Mouse (Mus musculus) heart, embryonic 14.5 days (tissue): ENCODE results near the gene Cyb5r4. TPM values are rescaled to one million over a fixed set of nuclear protein-coding genes. Genes with fewer than 3 reads are reported as not detected.
"Not testable (repeated sequence)": the region's sequence is repeated elsewhere in the genome, so short reads cannot be mapped to it uniquely, and the experiment has no call there.

ENCODE experiments used
- ATAC-seq: fragments of 200-750 bp; cut with Nextera tagmentation; 2 replicates; pipeline ENCODE4 v1.8.0; 2017; ENCODE audit warnings: low read depth, moderate TSS enrichment; ENCODE audit not compliant: insufficient number of reproducible peaks, insufficient read depth, low FRiP score
- H3K27ac ChIP-seq, 2 experiments: fragments of 200-500 bp in 1 of 2; fragments of 300-500 bp in 1 of 2; sonication (generic) in 1 of 2; replicated peaks in 1 of 2; 2 replicates each; pipeline ENCODE4 v1.5.1; 2012 to 2014; ENCODE audit warnings: low read depth in 2 of 2, low read length in 2 of 2, control low read depth in 1 of 2, mild to moderate bottlenecking in 1 of 2, mixed read lengths in 1 of 2; ENCODE audit not compliant: control insufficient read depth in 1 of 2, insufficient read depth in 1 of 2
- H3K27me3 ChIP-seq: fragments of 300-500 bp; sonication (generic); 2 replicates; pipeline ENCODE4 v1.6.1; 2014; ENCODE audit warnings: mild to moderate bottlenecking, low read length, control low read depth; ENCODE audit not compliant: control insufficient read depth, insufficient read depth
- H3K36me3 ChIP-seq: fragments of 300-500 bp; sonication (generic); 2 replicates; pipeline ENCODE4 v1.6.1; 2014; ENCODE audit warnings: mild to moderate bottlenecking, control low read depth, low read length, mixed read lengths; ENCODE audit not compliant: control insufficient read depth, insufficient read depth
- H3K4me1 ChIP-seq, 2 experiments: fragments of 200-500 bp in 1 of 2; fragments of 300-500 bp in 1 of 2; sonication (generic) in 1 of 2; 2 replicates each; pipeline ENCODE4 v1.6.1; 2012 to 2014; ENCODE audit warnings: low read length in 2 of 2, control low read depth in 1 of 2, mixed read lengths in 1 of 2; ENCODE audit not compliant: control insufficient read depth in 2 of 2, insufficient read depth in 2 of 2
- H3K4me2 ChIP-seq: fragments of 300-500 bp; sonication (generic); 2 replicates; pipeline ENCODE4 v1.6.1; 2014; ENCODE audit warnings: mild to moderate bottlenecking, low read length
- H3K4me3 ChIP-seq, 2 experiments: fragments of 200-500 bp in 1 of 2; fragments of 300-500 bp in 1 of 2; sonication (generic) in 1 of 2; 2 replicates each; pipeline ENCODE4 v1.5.1; 2012 to 2014; ENCODE audit warnings: low read length in 2 of 2, mild to moderate bottlenecking in 2 of 2, control low read depth in 1 of 2, low read depth in 1 of 2, moderate library complexity in 1 of 2; ENCODE audit not compliant: control insufficient read depth in 1 of 2, insufficient read depth in 1 of 2
- H3K9ac ChIP-seq: fragments of 300-500 bp; sonication (generic); 2 replicates; pipeline ENCODE4 v1.6.1; 2014; ENCODE audit warnings: mild to moderate bottlenecking, low read length
- H3K9me3 ChIP-seq: fragments of 300-500 bp; sonication (generic); 2 replicates; pipeline ENCODE4 v1.6.1; 2016; ENCODE audit warnings: low read length, control low read depth; ENCODE audit not compliant: control insufficient read depth
- WGBS: fragments of 180-500 bp; shearing (Covaris S2); extraction: QIAGEN DNeasy Blood & Tissue Kit; methylation state at CpG from one replicate; pipeline ENCODE4 v1.1.7; 2014; 5-methylcytosine and 5-hydroxymethylcytosine counted together
- polyA plus RNA-seq: library from polyadenylated mRNA; unstranded; fragments of >200 nt; fragmentation: Nextera tagmentation; extraction: Ambion mirVana; gene quantifications from 2 replicates; pipeline ENCODE4 v1.2.1, GENCODE M21; 2014

Cyb5r4 gene
- polyA plus RNA-seq, 1 experiment from 2014 or later: 44.4 TPM

DNA sequence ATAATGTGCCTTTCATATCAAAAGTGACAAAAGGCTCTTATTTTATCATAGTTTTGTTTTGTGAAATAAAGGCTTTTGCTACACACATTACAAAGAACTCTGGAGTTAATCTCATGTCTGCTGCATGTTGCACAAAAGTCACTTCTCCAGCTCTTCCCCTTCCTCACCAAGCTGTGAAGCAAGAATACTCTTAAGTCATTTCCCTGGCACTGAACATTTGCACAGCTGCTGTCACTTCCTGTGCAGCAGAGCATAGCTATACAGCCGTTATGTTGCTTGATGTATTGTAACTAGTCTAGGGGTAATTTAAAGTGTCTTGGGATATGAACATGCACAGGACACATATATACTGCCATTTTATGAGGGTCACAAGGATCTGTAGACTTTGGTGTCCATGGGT, 46.3 kb downstream of the Cyb5r4 start:
- H3K4me2 ChIP-seq: no peak overlapping the region
- no peaks in the 10 kb centered on the region for H3K27me3 ChIP-seq
- 78% methylated on average over 1 of the region's 1 CpGs for WGBS
- no peak for ATAC-seq
- H3K36me3 ChIP-seq: peaks cover 34% of the 10 kb centered on the region
- no peak overlapping the region for H3K27ac ChIP-seq
- no peak overlapping the region for H3K9ac ChIP-seq
- H3K4me1 ChIP-seq: no peaks in the 10 kb centered on the region
- H3K9me3 ChIP-seq: no peaks in the 10 kb centered on the region
- H3K4me3 ChIP-seq: no peak overlapping the region

DNA sequence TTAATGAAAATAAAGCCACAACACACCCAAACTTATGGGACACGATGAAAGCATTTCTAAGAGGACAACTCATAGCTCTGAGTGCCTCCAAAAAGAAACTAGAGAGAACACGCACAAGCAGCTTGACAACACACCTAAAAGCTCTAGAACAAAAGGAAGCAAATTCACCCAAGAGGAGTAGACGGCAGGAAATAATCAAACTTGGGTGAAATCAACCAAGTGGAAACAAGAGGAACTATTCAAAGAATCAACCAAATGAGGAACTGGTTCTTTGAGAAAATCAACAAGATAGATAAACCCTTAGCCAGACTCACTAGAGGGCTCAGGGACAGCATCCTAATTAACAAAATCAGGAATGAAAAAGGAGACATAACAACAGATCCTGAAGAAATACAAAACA, 49.8 kb downstream of the Cyb5r4 start:
- not testable (repeated sequence) for H3K4me3 ChIP-seq, H3K27me3 ChIP-seq, H3K9ac ChIP-seq, ATAC-seq, H3K4me1 ChIP-seq, H3K4me2 ChIP-seq, H3K9me3 ChIP-seq, H3K27ac ChIP-seq
- 96% methylated on average over 3 of the region's 3 CpGs for WGBS
- H3K36me3 ChIP-seq: peaks cover 28% of the 10 kb centered on the region; the same call in 1 of the 2 replicates

DNA sequence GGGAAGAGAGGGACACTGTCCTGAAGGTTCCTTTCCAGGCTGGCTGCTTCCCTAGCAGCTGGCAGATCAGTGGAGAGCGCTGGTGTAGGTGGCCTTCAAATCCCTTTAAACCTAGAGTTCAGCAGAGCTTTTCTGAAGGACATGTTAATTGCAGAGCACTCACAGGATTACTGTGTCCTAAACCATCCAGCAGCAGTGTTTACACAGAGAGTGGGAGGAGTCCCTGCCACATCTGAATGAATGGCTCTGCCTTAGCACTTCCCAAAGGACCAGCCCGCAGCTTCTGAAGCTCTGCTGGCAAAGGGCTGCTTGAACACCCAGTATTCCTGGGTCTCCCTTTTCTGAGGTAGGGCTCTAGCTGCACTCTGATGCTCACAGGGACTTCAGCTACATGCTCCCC, 56.1 kb downstream of the Cyb5r4 start:
- Histone ChIP-seq H3K4me2 (no peak overlapping the region), H3K4me3 (no peak overlapping the region), H3K4me1 (peaks cover 3 to 5% of the 10 kb centered on the region in 2 experiments; a peak in 3 of 4 replicates), H3K9me3 (no peaks in the 10 kb centered on the region), H3K9ac (no peak overlapping the region), H3K36me3 (no peaks in the 10 kb centered on the region), H3K27ac (peak overlapping the region; percentile 17 to 20; a peak in 2 of 4 replicates), H3K27me3 (no peaks in the 10 kb centered on the region)
- 25% methylated on average over 2 of the region's 2 CpGs for WGBS
- no peak for ATAC-seq

DNA sequence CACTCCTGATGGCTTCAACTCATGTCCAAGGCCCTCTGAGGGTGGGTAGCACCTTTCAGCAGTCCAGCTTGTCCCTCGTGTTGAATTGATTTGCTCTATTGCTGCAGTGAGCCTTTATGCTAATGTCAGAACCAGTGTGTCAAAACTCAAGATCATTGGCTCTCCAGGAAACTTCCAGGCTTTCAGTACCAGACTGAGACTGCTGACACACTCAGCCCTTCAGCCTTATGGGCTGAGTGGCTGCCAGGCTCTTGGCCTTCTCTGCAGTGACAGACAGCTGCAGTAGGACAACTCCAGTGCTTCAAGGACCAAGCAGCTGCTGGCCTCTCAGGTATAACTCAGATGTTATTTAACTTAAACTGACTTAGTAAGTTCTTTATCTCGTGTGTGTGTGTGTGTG, 57.7 kb downstream of the Cyb5r4 start:
- ATAC-seq: no peak
- Histone ChIP-seq H3K4me1 (peaks cover 3 to 5% of the 10 kb centered on the region in 2 experiments; a peak in 3 of 4 replicates), H3K27ac (no peak overlapping the region), H3K4me3 (no peak overlapping the region), H3K36me3 (no peaks in the 10 kb centered on the region), H3K27me3 (no peaks in the 10 kb centered on the region), H3K4me2 (no peak overlapping the region), H3K9ac (no peak overlapping the region), H3K9me3 (no peaks in the 10 kb centered on the region)
- 51% methylated on average over 2 of the region's 2 CpGs for WGBS

DNA sequence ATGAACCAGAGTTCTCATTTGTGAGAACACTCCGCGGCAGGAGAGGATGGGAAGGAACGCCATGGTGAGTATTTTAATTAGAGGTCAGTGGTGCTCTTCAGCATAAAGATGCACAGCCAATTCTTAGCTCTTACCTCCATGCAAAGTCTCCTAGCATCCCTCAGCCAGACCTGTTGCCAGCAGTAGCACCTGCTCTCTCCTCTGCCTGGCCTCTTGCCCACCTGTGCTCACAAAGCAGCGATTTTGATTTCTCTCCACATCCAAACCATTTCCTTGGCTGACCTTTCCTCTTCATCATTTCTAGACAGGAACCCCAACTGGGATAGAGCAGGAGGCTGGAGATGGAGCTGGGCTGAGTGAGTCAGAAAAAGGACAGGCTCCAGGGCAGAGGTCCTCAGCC, 65.2 kb downstream of the Cyb5r4 start:
- Histone ChIP-seq H3K4me1 (no peaks in the 10 kb centered on the region), H3K36me3 (no peaks in the 10 kb centered on the region), H3K27ac (no peak overlapping the region), H3K9me3 (no peaks in the 10 kb centered on the region), H3K9ac (no peak overlapping the region), H3K27me3 (no peaks in the 10 kb centered on the region), H3K4me2 (no peak overlapping the region), H3K4me3 (no peak overlapping the region)
- ATAC-seq: no peak
- 84% methylated on average over 4 of the region's 4 CpGs for WGBS

DNA sequence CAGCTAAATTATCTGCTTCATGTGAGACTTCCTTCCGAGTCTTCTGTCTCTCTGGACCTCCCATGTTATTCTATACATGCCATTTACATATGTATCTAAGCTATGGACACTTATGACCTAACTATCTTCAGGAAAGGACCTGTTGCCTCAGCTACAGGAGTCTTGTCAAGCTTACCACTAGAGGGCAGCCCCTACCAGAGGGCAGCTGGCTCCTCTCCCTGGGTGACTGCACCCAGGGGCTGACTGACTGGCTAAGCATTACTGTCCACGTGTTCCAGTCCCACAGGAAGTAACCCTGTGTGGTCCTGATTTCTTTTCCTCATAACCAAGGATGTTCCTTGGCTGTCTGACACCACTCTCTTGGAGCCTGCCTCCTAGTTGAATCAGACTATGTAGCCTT, 76.2 kb downstream of the Cyb5r4 start:
- no peak overlapping the region for H3K9ac ChIP-seq
- no peaks in the 10 kb centered on the region for H3K9me3 ChIP-seq
- H3K27ac ChIP-seq: no peak overlapping the region
- H3K4me2 ChIP-seq: no peak overlapping the region
- no peak for ATAC-seq
- WGBS: 46% methylated on average over 2 of the region's 2 CpGs
- H3K27me3 ChIP-seq: no peaks in the 10 kb centered on the region
- no peaks in the 10 kb centered on the region for H3K36me3 ChIP-seq
- no peak overlapping the region for H3K4me3 ChIP-seq
- H3K4me1 ChIP-seq: no peaks in the 10 kb centered on the region

DNA sequence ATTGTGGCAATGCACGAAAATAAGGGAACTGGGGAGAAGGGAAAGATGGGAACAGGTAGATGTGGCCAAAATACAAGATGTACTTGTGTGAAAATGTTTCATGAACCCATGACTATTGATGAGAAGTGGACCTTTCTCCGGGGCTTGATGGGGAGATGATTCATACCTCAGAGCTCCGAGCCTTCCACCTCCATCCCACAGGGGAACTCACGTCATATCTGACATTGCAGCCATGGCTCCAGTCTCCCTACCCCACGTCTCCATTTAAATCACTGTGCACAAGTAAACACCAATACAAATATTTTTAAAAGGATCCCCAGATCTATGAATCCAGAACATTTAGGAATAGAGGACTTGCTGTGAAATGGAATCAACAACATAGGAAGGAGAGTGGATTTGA, 93.2 kb downstream of the Cyb5r4 start:
- no peak overlapping the region for H3K9ac ChIP-seq
- ATAC-seq: no peak
- H3K27ac ChIP-seq: no peak overlapping the region
- H3K27me3 ChIP-seq: no peaks in the 10 kb centered on the region
- H3K9me3 ChIP-seq: no peaks in the 10 kb centered on the region
- H3K4me2 ChIP-seq: no peak overlapping the region
- no peak overlapping the region for H3K4me3 ChIP-seq
- no peaks in the 10 kb centered on the region for H3K36me3 ChIP-seq
- no peaks in the 10 kb centered on the region for H3K4me1 ChIP-seq
- 57% methylated on average over 5 of the region's 5 CpGs for WGBS

DNA sequence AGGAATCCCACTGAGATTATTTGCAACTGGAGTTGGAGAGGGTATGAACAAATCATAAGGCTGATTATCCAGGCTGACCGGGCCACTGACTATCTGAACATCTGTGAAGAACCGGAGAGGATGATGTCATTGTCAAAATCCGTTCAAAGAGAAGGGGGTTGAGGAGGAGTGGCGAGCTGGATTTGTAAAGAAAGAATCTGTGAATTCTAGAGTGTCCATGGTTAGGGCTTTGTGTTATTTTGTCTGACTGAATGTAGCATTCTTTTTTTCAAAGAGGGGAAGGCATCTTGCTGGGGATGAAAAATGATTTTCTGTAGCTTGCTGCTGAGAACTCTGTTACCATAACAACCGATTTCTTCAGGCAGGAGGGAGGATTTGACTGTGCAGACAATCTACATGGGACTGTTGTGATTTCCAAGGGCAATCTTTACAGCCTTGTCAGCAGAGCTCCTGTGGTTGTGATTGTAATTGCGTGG, 93.7 kb downstream of the Cyb5r4 start:
- 55% methylated on average over 6 of the region's 6 CpGs for WGBS
- no peak overlapping the region for H3K27ac ChIP-seq
- H3K4me1 ChIP-seq: no peaks in the 10 kb centered on the region
- H3K36me3 ChIP-seq: no peaks in the 10 kb centered on the region
- ATAC-seq: no peak
- no peak overlapping the region for H3K4me2 ChIP-seq
- no peak overlapping the region for H3K9ac ChIP-seq
- no peaks in the 10 kb centered on the region for H3K9me3 ChIP-seq
- H3K27me3 ChIP-seq: no peaks in the 10 kb centered on the region
- no peak overlapping the region for H3K4me3 ChIP-seq
